In genomic region chr11:53892716-53893416, GRCm38 (mm10) we compare ENCODE assay signal across 9 mouse cellular contexts. TPM values are rescaled to one million over a fixed set of nuclear protein-coding genes. Genes with fewer than 3 reads are reported as not detected.
DNase-seq lines count a peak whose midpoint lies in the region; ATAC-seq lines count a peak whose summit lies in the region.
"Had no signal": no experiment of that assay in that cellular context is flagged by ENCODE, and none has a peak within 500 bp of the region (broad histone marks: within the 10 kb centered on the region; RNA-seq: fewer than 3 reads in every experiment).

No protein-coding gene starts in this region.

- H3K4me2 ChIP-seq in hindbrain, embryonic 13.5 days, result no peak overlapping the region
- peak overlapping the region; percentile 49 for H3K4me2 ChIP-seq in liver, embryonic 16.5 days (ENCODE audit: low read depth, low read length)
- no peak overlapping the region for H3K4me2 ChIP-seq in forebrain, embryonic 13.5 days

- H3K27ac ChIP-seq in hindbrain, embryonic 10.5 days, result no peak overlapping the region
- no peak overlapping the region for H3K27ac ChIP-seq in hindbrain, embryonic 13.5 days
- H3K27ac ChIP-seq in liver, embryonic 16.5 days (ENCODE audit: low read length), result peak overlapping the region; percentile 72
- no peak overlapping the region for H3K27ac ChIP-seq in forebrain, embryonic 13.5 days

- H3K4me3 ChIP-seq in hindbrain, embryonic 10.5 days, result no peak overlapping the region
- H3K4me3 ChIP-seq in hindbrain, embryonic 13.5 days, result no peak overlapping the region
- peak overlapping the region; percentile 27; the same call in 1 of the 2 replicates for H3K4me3 ChIP-seq in liver, embryonic 16.5 days (ENCODE audit: low read depth, low read length)
- H3K4me3 ChIP-seq in forebrain, embryonic 13.5 days, result no peak overlapping the region

- H3K4me1 ChIP-seq in hindbrain, embryonic 10.5 days (replicated peaks), result peaks cover 29% of the 10 kb centered on the region
- peaks cover 25% of the 10 kb centered on the region for H3K4me1 ChIP-seq in hindbrain, embryonic 13.5 days (replicated peaks)
- peaks cover 16% of the 10 kb centered on the region for H3K4me1 ChIP-seq in liver, embryonic 16.5 days (ENCODE audit: control insufficient read depth, low read depth, low read length)
- H3K4me1 ChIP-seq in forebrain, embryonic 13.5 days, result peaks cover 13% of the 10 kb centered on the region

- H3K27me3 ChIP-seq in hindbrain, embryonic 10.5 days (ENCODE audit: insufficient read depth, poor library complexity, severe bottlenecking), result peaks cover 8% of the 10 kb centered on the region; the same call in 1 of the 2 replicates
- no peaks in the 10 kb centered on the region for H3K27me3 ChIP-seq in hindbrain, embryonic 13.5 days
- H3K27me3 ChIP-seq in liver, embryonic 16.5 days (ENCODE audit: control insufficient read depth, insufficient read depth, low read depth, low read length), result no peaks in the 10 kb centered on the region
- no peaks in the 10 kb centered on the region for H3K27me3 ChIP-seq in forebrain, embryonic 13.5 days

- H3K9ac ChIP-seq in hindbrain, embryonic 13.5 days, result no peak overlapping the region
- 0 out of 2 replicates have a peak overlapping the region, but pooled peaks have one; percentile 20 for H3K9ac ChIP-seq in liver, embryonic 16.5 days (ENCODE audit: low read depth, low read length)
- no peak overlapping the region for H3K9ac ChIP-seq in forebrain, embryonic 13.5 days

- no peaks in the 10 kb centered on the region for H3K36me3 ChIP-seq in hindbrain, embryonic 10.5 days
- no peaks in the 10 kb centered on the region for H3K36me3 ChIP-seq in hindbrain, embryonic 13.5 days
- H3K36me3 ChIP-seq in liver, embryonic 16.5 days (ENCODE audit: control insufficient read depth, insufficient read depth), result no peaks in the 10 kb centered on the region
- H3K36me3 ChIP-seq in forebrain, embryonic 13.5 days (ENCODE audit: poor library complexity, severe bottlenecking), result no peaks in the 10 kb centered on the region

- no peaks in the 10 kb centered on the region for H3K9me3 ChIP-seq in hindbrain, embryonic 10.5 days
- no peaks in the 10 kb centered on the region for H3K9me3 ChIP-seq in hindbrain, embryonic 13.5 days
- H3K9me3 ChIP-seq in liver, embryonic 16.5 days (replicated peaks; ENCODE audit: control insufficient read depth, low read length), result no peaks in the 10 kb centered on the region
- no peaks in the 10 kb centered on the region for H3K9me3 ChIP-seq in forebrain, embryonic 13.5 days (replicated peaks)

- ATAC-seq in hindbrain, embryonic 13.5 days (ENCODE audit: low FRiP score), result no peak
- peak; percentile 36 for ATAC-seq in granulocyte monocyte progenitor cell, adult 5-6 weeks (replicated peaks; ENCODE audit: poor library complexity, severe bottlenecking)
- ATAC-seq in liver, embryonic 16.5 days (ENCODE audit: low read depth), result no peak
- no peak for ATAC-seq in forebrain, embryonic 13.5 days

- peak; percentile 17 for DNase-seq in hindbrain, embryonic 10.5 days (ENCODE audit: low spot score)
- DNase-seq in spleen, postnatal 10 days (ENCODE audit: low spot score in 2 of 2), result peak; percentile 16 to 46
- no peak for DNase-seq in left cerebral cortex, adult 18-20 months (ENCODE audit: low spot score in 2 of 2)
- no peak for DNase-seq in cerebellum, postnatal 36 days

- WGBS in hindbrain, embryonic 10.5 days, result 45% methylated on average over 9 of the region's 9 CpGs
- 49% methylated on average over 9 of the region's 9 CpGs for WGBS in hindbrain, embryonic 13.5 days
- 13% methylated on average over 9 of the region's 9 CpGs for WGBS in liver, embryonic 16.5 days (ENCODE audit: insufficient replicate concordance)
- 42% methylated on average over 9 of the region's 9 CpGs for WGBS in forebrain, embryonic 13.5 days

RNA-seq across cellular contexts. Expression of gene Slc22a5, which starts 1.4 kb away (rescaled TPM):
- 6.3 and 7.7 TPM in 2 replicates for polyA plus RNA-seq in hindbrain, embryonic 10.5 days (2016; fragmentation: Nextera tagmentation; extraction: Ambion mirVana)
- polyA plus RNA-seq in hindbrain, embryonic 13.5 days (2015; fragmentation: Nextera tagmentation; extraction: Ambion mirVana), result 8.1 and 10.8 TPM in 2 replicates
- total RNA-seq in granulocyte monocyte progenitor cell, adult 5-6 weeks (2014; fragmentation: Nextera tagmentation), result 10.2 and 10.3 TPM in 2 replicates
- total RNA-seq in granulocyte monocyte progenitor cell, adult 5-6 weeks (2017), result 8.7 and 13.3 TPM in 2 replicates
- polyA plus RNA-seq in liver, embryonic 16.5 days (2015; fragmentation: Nextera tagmentation; extraction: Ambion mirVana), result 2.4 and 2.6 TPM in 2 replicates
- 6.9 and 8.7 TPM in 2 replicates for polyA plus RNA-seq in forebrain, embryonic 13.5 days (2015; fragmentation: Nextera tagmentation; extraction: Ambion mirVana)
- 10 to 100 TPM in 1 of 2 experiments, 1 to 10 TPM in 1; 9.4 to 10.2 TPM for total RNA-seq in left cerebral cortex, adult 18-20 months (2021)

RNA-seq across cellular contexts. Expression of gene Gm12216, which starts 33.8 kb away (rescaled TPM):
- 0.21 TPM in 1 of 2 replicates, not detected in the other for polyA plus RNA-seq in hindbrain, embryonic 10.5 days (2016; fragmentation: Nextera tagmentation; extraction: Ambion mirVana)
- polyA plus RNA-seq in hindbrain, embryonic 13.5 days (2015; fragmentation: Nextera tagmentation; extraction: Ambion mirVana), result 0.31 and 0.69 TPM in 2 replicates
- 5.6 and 6.5 TPM in 2 replicates for total RNA-seq in granulocyte monocyte progenitor cell, adult 5-6 weeks (2014; fragmentation: Nextera tagmentation)
- total RNA-seq in granulocyte monocyte progenitor cell, adult 5-6 weeks (2017), result 1.1 TPM in 1 of 2 replicates, not detected in the other
- polyA plus RNA-seq in liver, embryonic 16.5 days (2015; fragmentation: Nextera tagmentation; extraction: Ambion mirVana), result 0.08 and 0.44 TPM in 2 replicates
- 0.41 TPM in 1 of 2 replicates, not detected in the other for polyA plus RNA-seq in forebrain, embryonic 13.5 days (2015; fragmentation: Nextera tagmentation; extraction: Ambion mirVana)
- 1 to 10 TPM; 2.0 to 2.9 TPM for total RNA-seq in left cerebral cortex, adult 18-20 months (2021)
- polyA plus RNA-seq: limb, embryonic 11.5 days had no signal

Comparison
In these comparisons a context has a peak if more than half of its experiments do, and no peak if none do; other contexts are left out.
1. DNase-seq: peak in hindbrain, embryonic 10.5 days (single experiment) and spleen, postnatal 10 days (2 of 2); none in left cerebral cortex, adult 18-20 months (0 of 2) and cerebellum, postnatal 36 days (0 of 2).